Mouse (Mus musculus) forebrain, embryonic 13.5 days (tissue): ENCODE measurements around the gene Rap2b. TPM values are rescaled to one million over a fixed set of nuclear protein-coding genes. Genes with fewer than 3 reads are reported as not detected.

ENCODE experiments used
- ATAC-seq: fragments of 200-750 bp; cut with Nextera tagmentation; 2 replicates; pipeline ENCODE4 v1.8.0; 2017
- H3K27ac ChIP-seq: fragments of 300-500 bp; sonication (generic); 2 replicates; pipeline ENCODE4 v1.5.1; 2015; ENCODE audit warnings: inconsistent platforms, mild to moderate bottlenecking, moderate library complexity
- H3K27me3 ChIP-seq: fragments of 300-500 bp; sonication (generic); 2 replicates; pipeline ENCODE4 v1.6.1; 2015; ENCODE audit warnings: mild to moderate bottlenecking, inconsistent platforms
- H3K36me3 ChIP-seq: fragments of 300-500 bp; sonication (generic); 2 replicates; pipeline ENCODE4 v1.6.1; 2015; ENCODE audit warnings: mild to moderate bottlenecking, inconsistent platforms; ENCODE audit not compliant: poor library complexity, severe bottlenecking
- H3K4me1 ChIP-seq: fragments of 300-500 bp; sonication (generic); 2 replicates; pipeline ENCODE4 v1.6.1; 2015; ENCODE audit warnings: inconsistent platforms
- H3K4me2 ChIP-seq: fragments of 300-500 bp; sonication (generic); 2 replicates; pipeline ENCODE4 v1.6.1; 2015; ENCODE audit warnings: inconsistent platforms, mild to moderate bottlenecking, moderate library complexity
- H3K4me3 ChIP-seq: fragments of 300-500 bp; sonication (generic); 2 replicates; pipeline ENCODE4 v1.5.1; 2015; ENCODE audit warnings: mild to moderate bottlenecking, inconsistent platforms
- H3K9ac ChIP-seq: fragments of 300-500 bp; sonication (generic); 2 replicates; pipeline ENCODE4 v1.6.1; 2015; ENCODE audit warnings: mild to moderate bottlenecking, inconsistent platforms
- H3K9me3 ChIP-seq: fragments of 300-500 bp; sonication (generic); replicated peaks from 2 replicates; pipeline ENCODE4 v1.6.1; 2016; ENCODE audit warnings: inconsistent platforms
- WGBS: fragments of 180-500 bp; shearing (Covaris S2); methylation state at CpG from one replicate; pipeline ENCODE4 v1.1.7; 2015; 5-methylcytosine and 5-hydroxymethylcytosine counted together
- polyA plus RNA-seq: library from polyadenylated mRNA; unstranded; fragments of >200 nt; fragmentation: Nextera tagmentation; extraction: Ambion mirVana; gene quantifications from 2 replicates; pipeline ENCODE4 v1.2.1, GENCODE M21; 2015

Rap2b gene
- polyA plus RNA-seq, 1 experiment from 2014 or later = 14.8 TPM

DNA sequence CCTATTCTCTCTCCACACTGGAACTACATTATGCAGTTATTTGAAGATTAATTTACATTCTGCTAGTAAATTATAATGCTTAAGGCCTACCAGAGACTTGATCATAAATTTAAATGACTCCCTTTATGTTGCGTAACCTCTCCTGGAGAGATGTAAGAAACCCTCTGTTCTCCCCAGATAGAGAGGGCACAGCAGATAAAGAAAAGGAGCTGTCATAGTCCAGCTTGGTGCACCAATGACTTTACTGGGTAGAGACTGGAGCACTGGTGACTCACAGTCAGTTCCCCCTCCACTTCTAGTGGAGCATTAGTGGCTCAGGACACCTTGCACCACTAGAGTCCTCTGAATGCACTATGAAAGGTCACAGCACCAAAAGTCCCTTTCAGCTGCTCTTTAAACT, 31.4 kb downstream of the Rap2b start:
- H3K27ac ChIP-seq = no peak overlapping the region
- no peak overlapping the region for H3K4me3 ChIP-seq
- H3K9ac ChIP-seq = no peak overlapping the region
- H3K4me1 ChIP-seq = peaks cover 8% of the 10 kb centered on the region; the same call in 1 of the 2 replicates
- no peaks in the 10 kb centered on the region for H3K9me3 ChIP-seq
- WGBS = 89% methylated on average over 1 of the region's 1 CpGs
- no peak for ATAC-seq
- H3K4me2 ChIP-seq = no peak overlapping the region
- no peaks in the 10 kb centered on the region for H3K36me3 ChIP-seq
- H3K27me3 ChIP-seq = no peaks in the 10 kb centered on the region

DNA sequence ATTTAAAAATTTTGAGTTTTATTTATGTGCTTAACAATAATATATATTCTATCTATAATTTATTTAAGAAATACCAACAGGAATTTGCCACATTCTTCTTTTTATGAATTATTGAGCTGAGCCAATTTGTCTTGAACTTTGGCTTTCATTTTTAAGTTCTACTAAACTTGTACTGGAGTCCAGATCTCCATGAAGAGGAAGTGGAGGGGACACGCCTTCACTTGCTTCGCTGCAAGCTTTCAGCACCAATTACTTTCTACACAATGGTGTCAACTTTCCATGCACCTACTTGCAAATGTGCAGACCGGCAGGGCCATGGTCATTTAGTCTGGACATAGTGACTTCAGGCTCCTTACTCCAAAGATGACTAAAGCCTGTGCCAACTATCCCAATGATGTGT, 32.1 kb downstream of the Rap2b start:
- ATAC-seq = no peak
- WGBS = 78% methylated on average over 3 of the region's 3 CpGs

DNA sequence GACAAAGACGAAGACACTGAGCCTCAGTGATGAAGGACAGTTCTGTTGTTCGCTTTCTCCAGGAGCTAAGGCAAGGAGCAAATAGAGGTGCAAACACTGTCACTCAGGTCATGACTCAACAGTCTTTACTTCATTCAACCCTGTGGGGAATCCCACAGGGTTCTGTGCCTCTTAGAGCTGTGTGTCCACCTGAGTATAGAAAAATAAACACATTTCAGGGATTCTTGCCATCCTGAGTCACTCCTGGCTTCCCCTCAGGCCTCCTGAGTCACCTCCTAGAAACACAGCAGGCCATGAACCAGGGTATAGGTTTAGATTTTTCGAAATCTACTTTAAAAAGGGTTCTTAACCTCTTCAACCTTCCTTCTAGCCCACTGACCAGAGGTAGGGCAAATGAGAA, 33.9 kb downstream of the Rap2b start:
- no peak for ATAC-seq
- Histone ChIP-seq H3K27me3 (no peaks in the 10 kb centered on the region), H3K4me1 (peaks cover 8% of the 10 kb centered on the region; the same call in 1 of the 2 replicates), H3K36me3 (no peaks in the 10 kb centered on the region), H3K4me2 (no peak overlapping the region), H3K27ac (no peak overlapping the region), H3K9ac (no peak overlapping the region), H3K4me3 (no peak overlapping the region), H3K9me3 (no peaks in the 10 kb centered on the region)
- WGBS = 89% methylated on average over 3 of the region's 3 CpGs

More for the DNA sequence above, 32.1 kb downstream of the Rap2b start:
- H3K4me3 ChIP-seq = no peak overlapping the region
- peaks cover 8% of the 10 kb centered on the region; the same call in 1 of the 2 replicates for H3K4me1 ChIP-seq
- no peak overlapping the region for H3K4me2 ChIP-seq
- no peaks in the 10 kb centered on the region for H3K27me3 ChIP-seq
- H3K27ac ChIP-seq = no peak overlapping the region
- no peaks in the 10 kb centered on the region for H3K9me3 ChIP-seq
- H3K36me3 ChIP-seq = no peaks in the 10 kb centered on the region
- no peak overlapping the region for H3K9ac ChIP-seq

DNA sequence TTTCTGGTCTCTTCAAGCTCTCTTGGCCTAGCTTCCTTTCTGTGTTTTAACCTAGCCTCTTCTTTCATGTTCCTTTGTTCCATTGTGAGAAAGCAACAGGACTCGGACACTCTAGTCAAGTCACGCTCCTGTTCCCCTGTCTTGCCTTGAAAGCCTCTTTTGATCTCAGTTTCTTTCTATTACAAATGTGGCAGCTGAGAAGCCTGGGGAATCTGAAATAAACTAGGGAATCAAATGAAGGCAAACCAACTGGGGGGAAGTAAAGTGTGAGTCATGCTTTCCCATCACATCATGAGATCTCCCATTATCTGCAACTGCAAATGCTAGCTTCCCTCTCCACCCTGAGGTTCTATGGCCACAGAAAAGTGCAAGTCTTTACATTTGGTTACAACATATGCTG, 35.3 kb downstream of the Rap2b start:
- 13% methylated on average over 2 of the region's 2 CpGs for WGBS

DNA sequence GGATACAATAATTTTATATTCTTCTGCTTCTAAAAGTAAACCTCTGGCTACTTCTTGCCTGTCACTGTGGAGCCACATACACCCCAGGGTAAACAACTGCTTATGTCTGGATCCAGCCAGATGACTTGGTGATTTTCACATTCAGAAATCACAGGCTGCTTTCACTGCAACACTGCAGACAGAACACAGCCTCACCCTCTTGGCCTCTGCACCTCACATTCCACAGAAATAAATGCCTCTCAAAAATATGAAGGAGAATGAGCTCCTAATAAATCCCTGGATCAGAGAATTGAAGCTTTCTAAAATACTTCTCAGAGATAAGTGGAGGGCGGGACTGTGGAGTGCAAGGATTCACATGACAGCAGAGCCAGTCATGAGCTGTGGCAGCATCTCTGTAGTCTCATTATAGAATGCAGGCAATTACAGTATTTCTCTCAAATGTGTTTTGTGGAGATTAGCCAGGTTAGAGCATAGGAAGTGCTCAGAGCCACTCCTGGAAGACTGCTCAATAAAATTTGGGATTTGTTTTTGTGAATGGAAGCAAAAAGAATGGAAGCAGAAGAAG, 39.5 kb downstream of the Rap2b start:
- no peak overlapping the region for H3K9ac ChIP-seq
- ATAC-seq = no peak
- no peak overlapping the region for H3K4me3 ChIP-seq
- peaks cover 8% of the 10 kb centered on the region; the same call in 1 of the 2 replicates for H3K4me1 ChIP-seq
- no peaks in the 10 kb centered on the region for H3K27me3 ChIP-seq
- H3K36me3 ChIP-seq = no peaks in the 10 kb centered on the region
- no peak overlapping the region for H3K27ac ChIP-seq
- H3K9me3 ChIP-seq = no peaks in the 10 kb centered on the region
- 61% methylated on average over 1 of the region's 1 CpGs for WGBS
- H3K4me2 ChIP-seq = no peak overlapping the region

More for the DNA sequence above, 35.3 kb downstream of the Rap2b start:
- H3K27me3 ChIP-seq = no peaks in the 10 kb centered on the region
- H3K27ac ChIP-seq = no peak overlapping the region
- no peaks in the 10 kb centered on the region for H3K9me3 ChIP-seq
- no peak overlapping the region for H3K9ac ChIP-seq
- peak; percentile 33; the same call in 1 of the 2 replicates for ATAC-seq
- H3K4me2 ChIP-seq = no peak overlapping the region
- H3K36me3 ChIP-seq = no peaks in the 10 kb centered on the region
- no peak overlapping the region for H3K4me3 ChIP-seq
- H3K4me1 ChIP-seq = peaks cover 8% of the 10 kb centered on the region; the same call in 1 of the 2 replicates

DNA sequence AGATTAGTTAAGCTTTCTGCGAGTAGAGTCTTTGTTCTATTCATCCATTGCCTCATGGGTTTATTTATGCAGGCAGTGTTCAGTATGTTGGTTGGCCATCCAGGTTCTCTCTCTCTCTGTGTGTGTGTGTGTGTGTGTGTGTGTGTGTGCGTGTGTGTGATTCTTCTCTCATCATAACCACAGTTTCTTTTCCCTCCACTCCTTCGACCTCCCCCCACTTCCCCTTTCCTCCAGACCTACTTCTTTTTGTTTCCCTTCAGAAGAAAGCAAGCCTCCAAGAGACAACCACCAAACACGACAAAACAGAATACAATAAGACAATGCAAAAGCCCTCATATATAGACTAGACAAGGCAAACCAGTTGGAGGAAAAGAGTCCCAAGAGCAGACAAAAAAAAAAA, 45.5 kb downstream of the Rap2b start:
- Histone ChIP-seq H3K4me2 (no peak overlapping the region), H3K4me1 (no peaks in the 10 kb centered on the region), H3K4me3 (no peak overlapping the region), H3K9ac (no peak overlapping the region), H3K36me3 (no peaks in the 10 kb centered on the region), H3K27ac (no peak overlapping the region), H3K9me3 (no peaks in the 10 kb centered on the region), H3K27me3 (no peaks in the 10 kb centered on the region)
- ATAC-seq = no peak
- WGBS = 78% methylated on average over 4 of the region's 4 CpGs

DNA sequence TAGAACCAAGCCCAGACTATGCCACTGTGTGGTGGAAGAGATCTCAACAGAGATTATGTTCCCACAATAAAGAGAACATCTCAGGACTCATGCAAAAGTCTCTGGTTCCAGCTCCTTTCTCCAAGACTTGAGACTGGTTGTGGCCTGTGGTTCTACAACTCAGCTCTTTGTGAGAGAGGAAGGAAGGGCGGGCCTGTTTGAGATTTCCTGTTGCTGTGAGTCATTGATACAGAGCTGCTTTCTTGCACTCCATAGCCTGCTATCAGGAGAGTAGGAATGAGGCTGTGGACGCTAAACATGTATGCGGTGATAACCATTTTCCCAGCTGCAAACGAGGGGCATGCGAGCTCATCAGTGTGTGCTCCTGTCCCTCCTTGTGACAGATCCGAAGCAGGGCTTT, 48.2 kb downstream of the Rap2b start:
- no peaks in the 10 kb centered on the region for H3K4me1 ChIP-seq
- 89% methylated on average over 6 of the region's 6 CpGs for WGBS
- no peaks in the 10 kb centered on the region for H3K27me3 ChIP-seq
- no peak overlapping the region for H3K9ac ChIP-seq
- H3K4me2 ChIP-seq = no peak overlapping the region
- ATAC-seq = no peak
- no peak overlapping the region for H3K4me3 ChIP-seq
- H3K36me3 ChIP-seq = no peaks in the 10 kb centered on the region
- no peaks in the 10 kb centered on the region for H3K9me3 ChIP-seq
- H3K27ac ChIP-seq = no peak overlapping the region

DNA sequence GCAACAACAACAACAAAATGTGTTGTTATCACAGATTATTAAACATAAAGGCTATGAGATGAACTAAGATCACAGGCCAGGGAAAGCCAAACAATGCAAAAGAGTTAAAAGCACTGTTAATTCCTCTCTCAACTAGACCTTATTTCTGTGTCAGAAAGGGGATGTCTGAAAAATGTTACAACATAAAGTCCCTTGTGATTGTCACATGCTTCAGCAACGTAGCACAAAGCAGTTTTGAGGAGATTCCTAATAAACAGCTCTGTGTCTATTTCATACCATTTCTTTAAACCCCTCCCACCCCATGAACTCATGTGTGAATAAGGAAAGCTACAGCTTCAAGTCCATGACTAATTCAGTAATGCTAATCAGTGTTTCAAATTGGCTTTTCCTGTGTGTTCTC, 54.4 kb downstream of the Rap2b start:
- H3K36me3 ChIP-seq = no peaks in the 10 kb centered on the region
- WGBS = 62% methylated on average over 1 of the region's 1 CpGs
- no peak overlapping the region for H3K4me2 ChIP-seq
- H3K9me3 ChIP-seq = no peaks in the 10 kb centered on the region
- no peaks in the 10 kb centered on the region for H3K27me3 ChIP-seq
- H3K4me1 ChIP-seq = no peaks in the 10 kb centered on the region
- H3K4me3 ChIP-seq = no peak overlapping the region
- no peak for ATAC-seq
- no peak overlapping the region for H3K27ac ChIP-seq
- H3K9ac ChIP-seq = no peak overlapping the region

Other genes with a start within 250 kb of the Rap2b start
- gene B430305J03Rik, start 4.3 kb downstream of the Rap2b start, polyA plus RNA-seq = not detected in 2 replicates